Mouse (Mus musculus) limb, embryonic 13.5 days (tissue): ENCODE data around the gene Rnaseh2a. TPM values are rescaled to one million over a fixed set of nuclear protein-coding genes. Genes with fewer than 3 reads are reported as not detected.
"Not testable (repeated sequence)": the region's sequence is repeated elsewhere in the genome, so short reads cannot be mapped to it uniquely, and the experiment has no call there.

Experiments
- ATAC-seq: fragments of 200-750 bp; cut with Nextera tagmentation; 2 replicates; pipeline ENCODE4 v1.8.0; 2017; ENCODE audit warnings: low read depth, moderate number of reproducible peaks, moderate TSS enrichment; ENCODE audit not compliant: low FRiP score
- H3K27ac ChIP-seq: fragments of 300-500 bp; sonication (generic); 2 replicates; pipeline ENCODE4 v1.5.1; 2015; ENCODE audit warnings: inconsistent platforms, mild to moderate bottlenecking, moderate library complexity
- H3K27me3 ChIP-seq: fragments of 300-500 bp; sonication (generic); 2 replicates; pipeline ENCODE4 v1.6.1; 2015; ENCODE audit warnings: mild to moderate bottlenecking, inconsistent platforms
- H3K36me3 ChIP-seq: fragments of 300-500 bp; sonication (generic); 2 replicates; pipeline ENCODE4 v1.6.1; 2015; ENCODE audit warnings: inconsistent platforms, mild to moderate bottlenecking, moderate library complexity
- H3K4me1 ChIP-seq: fragments of 300-500 bp; sonication (generic); 2 replicates; pipeline ENCODE4 v1.6.1; 2015; ENCODE audit warnings: inconsistent platforms
- H3K4me2 ChIP-seq: fragments of 300-500 bp; sonication (generic); replicated peaks from 2 replicates; pipeline ENCODE4 v1.6.1; 2015; ENCODE audit warnings: inconsistent platforms, mild to moderate bottlenecking, moderate library complexity
- H3K4me3 ChIP-seq: fragments of 300-500 bp; sonication (generic); 2 replicates; pipeline ENCODE4 v1.5.1; 2015; ENCODE audit warnings: moderate library complexity, mild to moderate bottlenecking, inconsistent platforms
- H3K9ac ChIP-seq: fragments of 300-500 bp; sonication (generic); 2 replicates; pipeline ENCODE4 v1.6.1; 2015; ENCODE audit warnings: mild to moderate bottlenecking, inconsistent platforms
- H3K9me3 ChIP-seq: fragments of 300-500 bp; sonication (generic); 2 replicates; pipeline ENCODE4 v1.6.1; 2016; ENCODE audit warnings: inconsistent platforms
- WGBS: fragments of 180-500 bp; shearing (Covaris S2); methylation state at CpG from one replicate; pipeline ENCODE4 v1.1.7; 2015; 5-methylcytosine and 5-hydroxymethylcytosine counted together
- polyA plus RNA-seq: library from polyadenylated mRNA; unstranded; fragments of >200 nt; fragmentation: Nextera tagmentation; extraction: Ambion mirVana; gene quantifications from 2 replicates; pipeline ENCODE4 v1.2.1, GENCODE M21; 2015

Rnaseh2a gene
- polyA plus RNA-seq, 1 experiment from 2014 or later: 93.2 TPM

GRCm38 (mm10) chr8:84915269-84915668 lies 54.3 kb downstream of the Rnaseh2a start:
- H3K9me3 ChIP-seq: peaks cover 11% of the 10 kb centered on the region; the same call in 1 of the 2 replicates
- H3K27ac ChIP-seq: no peak overlapping the region
- H3K4me2 ChIP-seq: no peak overlapping the region
- H3K4me3 ChIP-seq: no peak overlapping the region
- ATAC-seq: no peak
- peaks cover 95% of the 10 kb centered on the region for H3K27me3 ChIP-seq
- WGBS: 85% methylated on average over 8 of the region's 8 CpGs
- no peak overlapping the region for H3K9ac ChIP-seq
- peaks cover 7% of the 10 kb centered on the region for H3K36me3 ChIP-seq
- peaks cover 10% of the 10 kb centered on the region for H3K4me1 ChIP-seq

- peaks cover 11% of the 10 kb centered on the region; the same call in 1 of the 2 replicates for H3K9me3 ChIP-seq
- peaks cover 8% of the 10 kb centered on the region for H3K36me3 ChIP-seq
- peak overlapping the region; percentile 94; the same call in 1 of the 2 replicates for H3K4me2 ChIP-seq
- no peak for ATAC-seq
- no peak overlapping the region for H3K9ac ChIP-seq
- WGBS: 39% methylated on average over 4 of the region's 4 CpGs
- H3K4me3 ChIP-seq: peak overlapping the region; percentile 50
- peaks cover 98% of the 10 kb centered on the region for H3K27me3 ChIP-seq
- no peak overlapping the region for H3K27ac ChIP-seq
- H3K4me1 ChIP-seq: peaks cover 20% of the 10 kb centered on the region
Measured at GRCm38 (mm10) chr8:84913960-84914359, 55.6 kb downstream of the Rnaseh2a start.

GRCm38 (mm10) chr8:84913502-84913900 lies 56.1 kb downstream of the Rnaseh2a start:
- Histone ChIP-seq H3K9me3 (peaks cover 11% of the 10 kb centered on the region; the same call in 1 of the 2 replicates), H3K36me3 (peaks cover 8% of the 10 kb centered on the region), H3K4me2 (peak overlapping the region; percentile 94), H3K27ac (no peak overlapping the region), H3K9ac (peak overlapping the region; percentile 64), H3K27me3 (peaks cover 96% of the 10 kb centered on the region), H3K4me1 (peaks cover 22% of the 10 kb centered on the region), H3K4me3 (peak overlapping the region; percentile 50)
- no peak for ATAC-seq
- WGBS: 7% methylated on average over 9 of the region's 9 CpGs

- H3K4me3 ChIP-seq: peak overlapping the region; percentile 50
- H3K27me3 ChIP-seq: peaks cover 91% of the 10 kb centered on the region
- WGBS: under 1% methylated on average over 55 of the region's 55 CpGs
- peak overlapping the region; percentile 64 for H3K9ac ChIP-seq
- ATAC-seq: peak; percentile 56
- H3K4me2 ChIP-seq: peak overlapping the region; percentile 94
- no peak overlapping the region for H3K27ac ChIP-seq
- peaks cover 8% of the 10 kb centered on the region for H3K36me3 ChIP-seq
- peaks cover 22% of the 10 kb centered on the region for H3K4me1 ChIP-seq
- peaks cover 11% of the 10 kb centered on the region; the same call in 1 of the 2 replicates for H3K9me3 ChIP-seq
Measured at GRCm38 (mm10) chr8:84912895-84913501, 56.6 kb downstream of the Rnaseh2a start.

GRCm38 (mm10) chr8:84912391-84912790 lies 57.2 kb downstream of the Rnaseh2a start:
- WGBS: 20% methylated on average over 27 of the region's 27 CpGs
- H3K4me1 ChIP-seq: peaks cover 22% of the 10 kb centered on the region
- H3K27ac ChIP-seq: no peak overlapping the region
- peak overlapping the region; percentile 50 for H3K4me3 ChIP-seq
- peak overlapping the region; percentile 94 for H3K4me2 ChIP-seq
- peak overlapping the region; percentile 64 for H3K9ac ChIP-seq
- no peak for ATAC-seq
- H3K9me3 ChIP-seq: peaks cover 11% of the 10 kb centered on the region; the same call in 1 of the 2 replicates
- H3K36me3 ChIP-seq: peaks cover 8% of the 10 kb centered on the region
- H3K27me3 ChIP-seq: peaks cover 85% of the 10 kb centered on the region

GRCm38 (mm10) chr8:84911854-84912253 lies 57.7 kb downstream of the Rnaseh2a start:
- Histone ChIP-seq H3K36me3 (peaks cover 8% of the 10 kb centered on the region), H3K4me1 (peaks cover 22% of the 10 kb centered on the region), H3K4me3 (no peak overlapping the region), H3K9me3 (peaks cover 11% of the 10 kb centered on the region; the same call in 1 of the 2 replicates), H3K27ac (no peak overlapping the region), H3K9ac (no peak overlapping the region), H3K4me2 (no peak overlapping the region), H3K27me3 (peaks cover 79% of the 10 kb centered on the region)
- ATAC-seq: no peak
- 87% methylated on average over 9 of the region's 9 CpGs for WGBS

- no peak overlapping the region for H3K9ac ChIP-seq
- H3K4me1 ChIP-seq: peaks cover 22% of the 10 kb centered on the region
- peaks cover 8% of the 10 kb centered on the region for H3K36me3 ChIP-seq
- no peak for ATAC-seq
- H3K27me3 ChIP-seq: peaks cover 67% of the 10 kb centered on the region
- 85% methylated on average over 6 of the region's 6 CpGs for WGBS
- H3K4me2 ChIP-seq: no peak overlapping the region
- no peak overlapping the region for H3K4me3 ChIP-seq
- H3K9me3 ChIP-seq: peaks cover 11% of the 10 kb centered on the region; the same call in 1 of the 2 replicates
- H3K27ac ChIP-seq: no peak overlapping the region
Measured at GRCm38 (mm10) chr8:84910551-84910950, 59.0 kb downstream of the Rnaseh2a start.

GRCm38 (mm10) chr8:84909949-84910348 lies 59.6 kb downstream of the Rnaseh2a start:
- Histone ChIP-seq H3K27ac (no peak overlapping the region), H3K4me2 (peak overlapping the region; percentile 81; the same call in 1 of the 2 replicates), H3K4me3 (no peak overlapping the region), H3K36me3 (peaks cover 8% of the 10 kb centered on the region), H3K27me3 (peaks cover 61% of the 10 kb centered on the region), H3K9me3 (0 out of 2 replicates have a peak, but pooled peaks cover 5% of the 10 kb centered on the region), H3K4me1 (peaks cover 22% of the 10 kb centered on the region), H3K9ac (no peak overlapping the region)
- WGBS: 54% methylated on average over 5 of the region's 5 CpGs
- no peak for ATAC-seq

- peaks cover 8% of the 10 kb centered on the region for H3K36me3 ChIP-seq
- H3K4me3 ChIP-seq: peak overlapping the region; percentile 57
- H3K9ac ChIP-seq: peak overlapping the region; percentile 67
- 42% methylated on average over 20 of the region's 20 CpGs for WGBS
- peaks cover 22% of the 10 kb centered on the region for H3K4me1 ChIP-seq
- no peak overlapping the region for H3K27ac ChIP-seq
- H3K4me2 ChIP-seq: peak overlapping the region; percentile 81
- 0 out of 2 replicates have a peak, but pooled peaks cover 4% of the 10 kb centered on the region for H3K9me3 ChIP-seq
- peaks cover 54% of the 10 kb centered on the region for H3K27me3 ChIP-seq
- ATAC-seq: no peak
Measured at GRCm38 (mm10) chr8:84909162-84909767, 60.3 kb downstream of the Rnaseh2a start.

- H3K4me3 ChIP-seq: peak within 1 kb of the TSS; percentile 57
- ATAC-seq: peak; percentile 91
- peak within 1 kb of the TSS; percentile 67 for H3K9ac ChIP-seq
- peaks cover 24% of the 10 kb centered on the region for H3K4me1 ChIP-seq
- WGBS: under 1% methylated on average over 45 of the region's 45 CpGs
- H3K9me3 ChIP-seq: no peaks in the 10 kb centered on the region
- H3K4me2 ChIP-seq: peak within 1 kb of the TSS; percentile 81
- no peak within 1 kb of the TSS for H3K27ac ChIP-seq
- peaks cover 8% of the 10 kb centered on the region for H3K36me3 ChIP-seq
- peaks cover 48% of the 10 kb centered on the region for H3K27me3 ChIP-seq
Measured at GRCm38 (mm10) chr8:84908421-84909161, 61.0 kb downstream of the Rnaseh2a start, which contains the start of gene Dnase2a. Gene Dnase2a, plus strand, starts transcription at chr8:84908560.

- 30% methylated on average over 7 of the region's 7 CpGs for WGBS
- H3K36me3 ChIP-seq, H3K27ac ChIP-seq, H3K9ac ChIP-seq, ATAC-seq, H3K9me3 ChIP-seq: not testable (repeated sequence)
- Histone ChIP-seq H3K4me1 (peaks cover 26% of the 10 kb centered on the region), H3K4me3 (peak overlapping the region; percentile 57), H3K4me2 (peak overlapping the region; percentile 81), H3K27me3 (peaks cover 43% of the 10 kb centered on the region)
Measured at GRCm38 (mm10) chr8:84907979-84908378, 61.6 kb downstream of the Rnaseh2a start.

- H3K27ac ChIP-seq: no peak overlapping the region
- no peak overlapping the region for H3K9ac ChIP-seq
- peaks cover 38% of the 10 kb centered on the region for H3K27me3 ChIP-seq
- H3K4me1 ChIP-seq: peaks cover 23% of the 10 kb centered on the region
- H3K9me3 ChIP-seq: no peaks in the 10 kb centered on the region
- H3K4me2 ChIP-seq: no peak overlapping the region
- ATAC-seq: no peak
- no peak overlapping the region for H3K4me3 ChIP-seq
- 76% methylated on average over 8 of the region's 8 CpGs for WGBS
- H3K36me3 ChIP-seq: peaks cover 8% of the 10 kb centered on the region
Measured at GRCm38 (mm10) chr8:84907493-84907892, 62.1 kb downstream of the Rnaseh2a start.
